Mouse (Mus musculus) left cerebral cortex, postnatal 25 days (tissue): ENCODE data around the gene Anapc16. TPM values are rescaled to one million over a fixed set of nuclear protein-coding genes. Genes with fewer than 3 reads are reported as not detected.

ENCODE experiments used
- DNase-seq, 2 experiments: peaks; one replicate each; pipeline ENCODE4 v3.0.0; 2022; ENCODE audit warnings: low spot score in 2 of 2, mixed read lengths in 1 of 2
- intact Hi-C: fragments of 180-260 bp; cut with DNase I; formaldehyde crosslinking; loops from one replicate; pipeline ENCODE4 v1.15.1; 2025
- total RNA-seq, 2 experiments: library from RNA; stranded (reverse); gene quantifications; 2 replicates each; pipeline ENCODE4 v1.2.3; 2021

Gene Anapc16
- total RNA-seq, 2 experiments from 2014 or later = 62.9 to 63.5 TPM

DNA sequence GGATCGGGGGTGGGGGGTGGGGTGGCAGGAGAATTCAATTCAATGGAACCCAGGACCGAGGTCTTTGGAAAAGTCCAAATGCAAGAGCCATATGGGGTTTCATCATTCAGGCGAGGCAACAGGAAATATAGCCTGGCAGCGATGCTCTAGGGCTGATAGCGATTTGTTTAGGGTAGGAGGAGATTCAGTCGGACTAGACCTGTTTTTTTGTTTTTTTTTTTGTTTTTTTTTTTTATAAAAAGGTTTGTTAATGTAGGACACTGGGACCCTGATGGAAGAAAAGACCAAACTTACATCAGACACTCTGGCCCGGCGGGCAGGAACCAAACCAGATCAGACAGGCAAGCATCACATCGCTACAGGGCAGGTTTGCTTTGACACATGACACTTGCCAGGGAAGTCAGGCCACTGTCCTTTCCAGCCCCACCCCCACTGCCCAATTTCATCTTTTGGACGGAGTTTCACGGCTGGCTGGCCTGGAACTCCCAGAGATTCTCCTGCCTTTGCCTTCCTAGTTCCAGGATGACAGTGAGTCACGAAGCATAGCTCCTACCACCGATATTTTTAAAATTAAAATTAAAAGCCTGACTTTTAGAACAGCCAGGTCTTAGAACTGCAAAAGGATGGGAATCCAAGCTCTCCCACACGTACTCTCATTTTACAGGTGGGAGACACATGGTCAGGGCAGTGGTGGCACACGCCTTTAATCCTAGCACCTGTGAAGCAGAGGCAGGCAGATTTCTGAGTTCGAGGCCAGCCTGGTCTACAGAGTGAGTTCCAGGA lies 50.0 kb downstream of the Anapc16 start:
- DNase-seq = no peak
- intact Hi-C loops = loop anchor here (1.0 to 2.0 kb wide), 2 partner anchors 17 to 50 kb away; partner anchors contain the start of genes Anapc16 and Ascc1

- intact Hi-C loops = loop anchor here (1.0 to 2.0 kb wide), 2 partner anchors 18 to 51 kb away; partner anchors contain the start of genes Anapc16 and Ascc1
- DNase-seq = peak; percentile 65
These were observed 50.7 kb downstream of the Anapc16 start for GRCm38 (mm10) chr10:59952152-59952780.

GRCm38 (mm10) chr10:59951211-59952151 lies 51.5 kb downstream of the Anapc16 start, which contains the start of gene Ddit4:
Gene Ddit4, minus strand, starts transcription at chr10:59951834.
- intact Hi-C loops = loop anchor here (1.0 to 2.0 kb wide), 3 partner anchors 19 to 58 kb away; partner anchors contain the start of genes Anapc16 and Ascc1
- DNase-seq = peak; percentile 100

DNA sequence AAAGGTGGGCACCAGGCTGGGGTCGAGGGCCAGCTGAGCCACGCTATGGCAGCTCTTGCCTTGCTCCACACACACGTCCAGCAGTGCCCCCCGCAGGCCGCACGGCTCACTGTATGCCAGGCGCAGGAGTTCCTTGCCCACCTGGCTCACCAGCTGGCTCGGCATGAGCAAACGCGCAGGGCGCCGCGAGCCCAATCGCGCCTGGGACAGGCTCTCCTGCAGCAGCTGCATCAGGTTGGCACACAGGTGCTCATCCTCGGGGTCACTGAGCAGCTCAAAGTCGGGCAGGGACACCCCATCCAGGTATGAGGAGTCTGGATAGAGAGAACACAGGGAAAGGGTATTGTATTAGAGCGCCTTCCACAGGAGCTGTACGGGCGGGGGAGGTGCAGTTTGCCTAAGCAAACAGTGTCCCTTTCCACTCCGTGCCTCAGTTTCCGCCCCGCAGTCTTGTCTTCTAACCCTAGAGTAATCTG lies 52.2 kb downstream of the Anapc16 start:
- intact Hi-C loops = loop anchor here (1.0 kb wide), 1 partner anchor 57 kb away; no protein-coding TSS in a partner anchor
- DNase-seq = peak; percentile 84 to 87

DNA sequence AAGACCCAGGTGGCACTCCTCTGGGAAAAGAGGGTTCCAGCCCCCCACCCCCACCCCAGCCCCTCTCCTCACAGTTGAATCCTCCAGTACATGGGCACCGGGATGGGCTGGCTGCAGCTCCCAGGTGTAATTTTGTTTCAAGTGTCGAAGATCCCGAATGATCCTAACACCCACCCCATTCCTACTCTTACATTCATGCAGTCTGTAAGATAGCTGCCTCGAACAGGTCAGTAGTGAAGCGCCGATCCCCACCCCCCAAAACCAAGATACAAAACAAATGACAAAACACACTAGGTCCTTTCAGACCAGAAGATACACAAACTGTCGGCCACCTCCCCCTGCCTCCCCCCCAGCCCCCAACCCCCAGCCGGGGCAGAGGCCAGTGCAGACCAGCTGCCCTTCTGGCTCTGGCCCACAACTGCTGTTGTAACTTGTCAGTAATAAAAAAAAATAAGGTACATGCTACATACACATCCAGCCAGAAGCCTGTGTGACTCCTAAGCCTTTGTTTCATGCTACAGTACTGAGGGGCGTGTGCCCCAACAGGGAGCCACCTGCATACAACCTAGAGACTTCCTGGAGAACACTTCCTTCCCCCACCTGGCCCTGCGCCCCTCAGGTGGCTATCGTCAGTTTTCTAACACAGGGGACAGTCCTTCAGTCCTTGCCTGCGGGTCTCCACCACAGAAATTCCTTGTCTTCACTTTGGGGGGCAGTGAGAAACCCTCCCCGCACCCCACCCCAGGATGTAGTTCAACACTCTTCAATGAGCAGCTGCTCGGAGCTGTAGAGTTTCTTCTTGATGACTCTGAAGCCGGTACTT lies 52.9 kb downstream of the Anapc16 start:
- no peak for DNase-seq
- intact Hi-C loops = no loop called here

GRCm38 (mm10) chr10:59949255-59949648 lies 53.7 kb downstream of the Anapc16 start:
- DNase-seq = no peak
- intact Hi-C loops = no loop called here

GRCm38 (mm10) chr10:59948363-59949254 lies 54.3 kb downstream of the Anapc16 start:
- intact Hi-C loops = no loop called here
- peak in 1 of 2 experiments; percentile 31 for DNase-seq

GRCm38 (mm10) chr10:59947296-59948073 lies 55.5 kb downstream of the Anapc16 start:
- no peak for DNase-seq
- intact Hi-C loops = no loop called here

DNA sequence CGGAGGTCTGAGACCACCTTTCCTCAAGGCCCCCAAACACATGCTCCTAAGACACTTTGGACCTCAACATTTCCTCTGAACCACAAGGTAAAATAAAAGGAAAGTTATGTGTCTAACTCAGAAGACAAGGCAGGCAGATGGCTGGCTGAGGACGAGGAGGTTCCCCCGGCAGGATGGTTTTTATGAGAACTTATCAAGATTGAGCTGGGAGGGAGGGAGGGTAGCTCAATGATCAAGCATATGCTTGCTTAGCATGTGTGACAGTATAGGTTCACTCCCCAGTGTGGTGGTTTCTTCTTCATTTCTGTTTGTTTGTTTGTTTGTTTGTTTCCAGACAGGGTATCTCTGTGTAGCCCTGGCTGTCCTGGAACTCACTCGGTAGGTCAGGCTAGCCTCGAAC lies 56.6 kb downstream of the Anapc16 start:
- intact Hi-C loops = no loop called here
- no peak for DNase-seq

- intact Hi-C loops = no loop called here
These were observed 57.5 kb downstream of the Anapc16 start for GRCm38 (mm10) chr10:59945416-59945815.

DNA sequence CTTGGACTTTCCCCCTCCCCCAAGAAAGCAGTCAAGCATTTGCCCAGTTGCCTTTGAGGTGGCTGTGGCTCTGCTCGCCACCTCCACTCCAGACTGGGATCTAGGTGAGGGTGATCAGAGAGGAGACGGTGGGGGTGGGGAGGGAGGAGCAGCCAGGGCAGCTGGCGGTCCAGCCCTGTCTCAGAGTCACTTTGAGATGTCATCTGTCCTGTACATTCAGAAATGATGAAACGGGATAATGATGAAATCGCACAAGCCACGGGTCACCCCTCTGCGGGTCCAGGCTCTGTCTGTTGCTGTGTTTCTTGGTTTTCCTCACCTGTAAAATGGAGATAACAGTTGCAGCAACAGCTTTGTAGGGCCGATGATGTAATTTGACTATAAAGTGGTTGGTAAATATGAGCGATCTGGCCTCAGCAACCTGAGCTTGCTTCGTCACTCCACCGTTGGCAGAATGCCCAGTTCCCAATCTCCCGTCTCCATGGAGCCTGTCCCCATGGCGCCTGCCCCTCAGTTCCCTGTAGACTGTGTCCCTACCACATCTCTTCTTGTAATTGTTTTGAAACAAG lies 59.4 kb downstream of the Anapc16 start:
- intact Hi-C loops = no loop called here
- peak; percentile 72 for DNase-seq

More at GRCm38 (mm10) chr10:59945416-59945815, 57.5 kb downstream of the Anapc16 start:
- DNase-seq = no peak

DNA sequence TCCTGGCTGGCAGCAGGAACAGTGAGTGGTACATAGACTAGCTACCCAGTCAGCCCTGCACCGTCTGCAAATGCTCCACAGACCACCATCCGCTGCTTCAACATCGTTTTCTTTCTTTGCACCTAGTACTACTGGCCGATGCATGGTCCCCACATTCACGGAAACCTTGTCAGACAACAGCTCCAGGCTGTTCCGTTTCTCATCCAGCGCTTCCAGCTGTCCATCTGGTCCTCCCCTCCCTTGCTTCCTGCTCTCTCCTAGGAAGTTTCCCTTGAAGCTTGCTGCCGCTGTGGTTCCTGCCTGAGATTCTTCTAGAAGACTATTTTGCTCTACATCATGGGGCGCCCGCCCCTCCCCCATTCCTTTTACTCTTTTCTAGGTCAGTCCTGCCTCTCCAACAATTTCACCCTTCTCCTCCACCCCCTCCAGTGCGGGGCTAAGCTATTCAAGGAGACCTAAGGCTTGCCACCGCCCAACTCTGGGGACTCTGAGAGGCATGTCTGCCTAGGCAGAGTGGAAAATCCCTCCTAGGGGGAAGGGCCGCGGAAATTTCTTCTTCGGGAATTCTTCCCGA lies 60.0 kb downstream of the Anapc16 start:
- intact Hi-C loops = no loop called here
- peak; percentile 72 to 84 for DNase-seq

DNA sequence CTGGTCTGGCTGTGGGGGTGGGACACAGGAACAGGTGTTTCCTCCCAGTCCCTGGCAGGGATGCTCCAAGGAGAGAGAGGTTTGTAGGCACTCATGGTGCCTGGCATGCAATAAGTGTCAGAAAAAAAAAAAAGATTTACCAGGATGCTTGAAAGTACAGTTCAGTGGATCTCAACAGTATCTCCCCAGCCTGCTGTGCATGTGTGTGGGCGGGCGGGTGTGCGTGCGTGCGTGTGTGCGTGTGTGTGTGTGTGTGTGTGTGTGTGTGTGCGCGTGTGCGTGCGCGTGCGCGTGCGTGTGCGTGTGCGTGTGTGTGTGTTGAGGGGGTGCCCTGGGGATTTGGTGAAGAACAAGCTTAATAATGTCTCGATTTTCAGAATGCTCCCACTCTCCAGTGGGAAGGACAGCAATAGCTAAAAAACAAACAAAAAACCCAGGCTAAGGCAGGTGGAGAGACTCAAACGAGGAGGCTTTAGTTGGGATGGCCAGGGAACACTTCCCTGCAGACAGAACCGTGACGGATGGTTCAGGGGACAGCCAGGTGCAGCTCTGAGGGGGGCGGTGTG lies 60.6 kb downstream of the Anapc16 start:
- peak in 1 of 2 experiments; percentile 61 for DNase-seq
- intact Hi-C loops = no loop called here

DNA sequence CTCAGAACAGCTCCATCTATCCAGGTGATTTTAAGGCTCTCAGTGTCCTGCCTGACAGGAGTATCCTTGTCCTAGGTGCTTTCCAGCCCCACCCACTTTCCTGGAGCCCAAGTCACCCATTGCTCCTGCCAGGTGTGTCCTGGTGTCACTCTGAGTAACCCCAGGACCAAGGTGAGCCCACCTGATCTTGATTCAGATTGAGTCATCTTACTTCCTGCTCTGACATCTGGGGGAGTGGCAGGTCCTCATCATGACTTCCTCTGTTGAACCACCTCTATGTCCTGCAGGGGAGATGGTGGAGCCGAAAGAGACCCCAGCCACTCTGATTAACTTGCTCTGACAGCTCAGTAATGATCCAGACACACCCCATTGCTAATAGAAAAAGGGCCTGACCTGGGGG lies 63.9 kb downstream of the Anapc16 start:
- no peak for DNase-seq
- intact Hi-C loops = no loop called here

- no peak for DNase-seq
- intact Hi-C loops = no loop called here
These were observed 64.3 kb downstream of the Anapc16 start for GRCm38 (mm10) chr10:59938662-59939061.
